Mouse (Mus musculus) MEL (cell line): ENCODE data around the gene Rbpjl. TPM values are rescaled to one million over a fixed set of nuclear protein-coding genes. Genes with fewer than 3 reads are reported as not detected.

Source experiments
- DNase-seq: peaks from one replicate; pipeline ENCODE4 v3.0.0; 2011; ENCODE audit warnings: low read depth, low spot score
- H3K27ac ChIP-seq: 2 replicates; pipeline ENCODE4 v1.5.1; 2012; ENCODE audit warnings: low read depth, mild to moderate bottlenecking, control low read depth, low read length, moderate library complexity; ENCODE audit not compliant: control insufficient read depth
- H3K27me3 ChIP-seq, 2 experiments: fragments of 150-350 bp in 1 of 2; sonication (generic) in 1 of 2; 2 replicates each; pipeline ENCODE4 v1.6.1; 2012; ENCODE audit warnings: low read length in 2 of 2, mild to moderate bottlenecking in 2 of 2, improper control_type of control experiment in 1 of 2, moderate library complexity in 1 of 2; ENCODE audit not compliant: insufficient read depth in 2 of 2, control insufficient read depth in 1 of 2
- H3K36me3 ChIP-seq, 2 experiments: 2 replicates each; pipeline ENCODE4 v1.6.1; 2012 to 2014; ENCODE audit warnings: low read length in 2 of 2, improper control_type of control experiment in 1 of 2, inconsistent platforms in 1 of 2, mild to moderate bottlenecking in 1 of 2; ENCODE audit not compliant: insufficient read depth in 2 of 2, control insufficient read depth in 1 of 2
- H3K4me1 ChIP-seq, 2 experiments: fragments of 150-350 bp in 1 of 2; sonication (generic) in 1 of 2; 2 replicates each; pipeline ENCODE4 v1.6.1; 2012; ENCODE audit warnings: low read length in 2 of 2, improper control_type of control experiment in 1 of 2, mild to moderate bottlenecking in 1 of 2; ENCODE audit not compliant: insufficient read depth in 2 of 2, control insufficient read depth in 1 of 2
- H3K4me3 ChIP-seq, 2 experiments: fragments of 150-350 bp in 1 of 2; sonication (generic) in 1 of 2; 2 replicates each; pipeline ENCODE4 v1.5.1; 2012; ENCODE audit warnings: low read depth in 2 of 2, low read length in 2 of 2, mild to moderate bottlenecking in 2 of 2, moderate library complexity in 2 of 2, control low read depth in 1 of 2, improper control_type of control experiment in 1 of 2; ENCODE audit not compliant: control insufficient read depth in 1 of 2, insufficient read depth in 1 of 2
- H3K79me2 ChIP-seq: 2 replicates; pipeline ENCODE4 v1.6.1; 2012; ENCODE audit warnings: mild to moderate bottlenecking, low read length, moderate library complexity; ENCODE audit not compliant: control insufficient read depth, poor library complexity, insufficient read depth
- H3K9ac ChIP-seq: 2 replicates; pipeline ENCODE4 v1.6.1; 2012; ENCODE audit warnings: low read depth, mild to moderate bottlenecking, control low read depth, low read length, moderate library complexity; ENCODE audit not compliant: control insufficient read depth, poor library complexity, severe bottlenecking
- H3K9me3 ChIP-seq: fragments of 150-350 bp; sonication (generic); replicated peaks from 2 replicates; pipeline ENCODE4 v1.6.1; 2012; ENCODE audit warnings: mild to moderate bottlenecking, low read length, improper control_type of control experiment, moderate library complexity; ENCODE audit not compliant: insufficient read depth
- BHLHE40 ChIP-seq: IDR thresholded peaks from 2 replicates; pipeline ENCODE4 v1.6.1; 2012; ENCODE audit warnings: low read depth, mild to moderate bottlenecking, inconsistent platforms, low read length, improper control_type of control experiment, borderline replicate concordance
- CHD1 ChIP-seq: IDR thresholded peaks from 2 replicates; pipeline ENCODE4 v1.6.1; 2012; ENCODE audit warnings: low read depth, mild to moderate bottlenecking, inconsistent platforms, low read length, improper control_type of control experiment
- CTCF ChIP-seq, 3 experiments: IDR thresholded peaks in 2 of 3; conservative IDR thresholded peaks in 1 of 3; 2 replicates each; pipeline ENCODE4 v1.5.1; 2011 to 2012; ENCODE audit warnings: low read length in 3 of 3, low read depth in 2 of 3, mild to moderate bottlenecking in 2 of 3, improper control_type of control experiment in 1 of 3, inconsistent platforms in 1 of 3, mixed read lengths in 1 of 3, moderate library complexity in 1 of 3; ENCODE audit not compliant: control insufficient read depth in 1 of 3, insufficient read depth in 1 of 3, poor library complexity in 1 of 3, severe bottlenecking in 1 of 3
- E2F4 ChIP-seq: IDR thresholded peaks from 2 replicates; pipeline ENCODE4 v1.6.1; 2011; ENCODE audit warnings: low read depth, low read length, improper control_type of control experiment, borderline replicate concordance
- ELF1 ChIP-seq: IDR thresholded peaks from 2 replicates; pipeline ENCODE4 v1.6.1; 2014; ENCODE audit warnings: low read depth, mild to moderate bottlenecking, inconsistent platforms, low read length, improper control_type of control experiment, moderate library complexity
- EP300 ChIP-seq, 2 experiments: IDR thresholded peaks; 2 replicates each; pipeline ENCODE4 v1.6.1; 2011; ENCODE audit warnings: improper control_type of control experiment in 2 of 2, low read length in 2 of 2, low read depth in 1 of 2, mild to moderate bottlenecking in 1 of 2
- ETS1 ChIP-seq: IDR thresholded peaks from 2 replicates; pipeline ENCODE4 v1.6.1; 2012; ENCODE audit warnings: low read depth, mild to moderate bottlenecking, inconsistent platforms, low read length, improper control_type of control experiment, moderate library complexity
- GATA1 ChIP-seq: IDR thresholded peaks from 2 replicates; pipeline ENCODE4 v1.6.1; 2011; ENCODE audit warnings: low read depth, low read length, improper control_type of control experiment
- HCFC1 ChIP-seq: IDR thresholded peaks from 2 replicates; pipeline ENCODE4 v1.6.1; 2012; ENCODE audit warnings: low read depth, mild to moderate bottlenecking, inconsistent platforms, low read length, improper control_type of control experiment, moderate library complexity
- JUND ChIP-seq: IDR thresholded peaks from 2 replicates; pipeline ENCODE4 v1.6.1; 2011; ENCODE audit warnings: low read depth, mild to moderate bottlenecking, improper control_type of control experiment, low read length
- KAT2A ChIP-seq: conservative IDR thresholded peaks from 2 replicates; pipeline ENCODE4 v1.6.1; 2012; ENCODE audit warnings: low read depth, low read length, improper control_type of control experiment, inconsistent platforms
- MAFK ChIP-seq: IDR thresholded peaks from 2 replicates; pipeline ENCODE4 v1.6.1; 2011; ENCODE audit warnings: low read depth, mild to moderate bottlenecking, low read length, improper control_type of control experiment, borderline replicate concordance
- MAX ChIP-seq: IDR thresholded peaks from 2 replicates; pipeline ENCODE4 v1.6.1; 2011; ENCODE audit warnings: low read length, improper control_type of control experiment
- MAZ ChIP-seq: IDR thresholded peaks from 2 replicates; pipeline ENCODE4 v1.6.1; 2012; ENCODE audit warnings: low read depth, mild to moderate bottlenecking, inconsistent platforms, low read length, improper control_type of control experiment
- MEF2A ChIP-seq: IDR thresholded peaks from 2 replicates; pipeline ENCODE4 v1.6.1; 2014; ENCODE audit warnings: low read depth, mild to moderate bottlenecking, inconsistent platforms, low read length, improper control_type of control experiment; ENCODE audit not compliant: poor library complexity, insufficient replicate concordance, severe bottlenecking; ENCODE audit errors: extremely low read depth
- MXI1 ChIP-seq: IDR thresholded peaks from 2 replicates; pipeline ENCODE4 v1.6.1; 2011; ENCODE audit warnings: mild to moderate bottlenecking, low read depth, low read length, improper control_type of control experiment
- MYB ChIP-seq: IDR thresholded peaks from 2 replicates; pipeline ENCODE4 v1.6.1; 2011; ENCODE audit warnings: mild to moderate bottlenecking, low read depth, low read length, improper control_type of control experiment
- MYC ChIP-seq: IDR thresholded peaks from 2 replicates; pipeline ENCODE4 v1.6.1; 2011; ENCODE audit warnings: low read depth, mild to moderate bottlenecking, low read length, improper control_type of control experiment, moderate library complexity
- NELFE ChIP-seq: IDR thresholded peaks from 2 replicates; pipeline ENCODE4 v1.6.1; 2011; ENCODE audit warnings: low read depth, low read length, improper control_type of control experiment
- NRF1 ChIP-seq: IDR thresholded peaks from 2 replicates; pipeline ENCODE4 v1.6.1; 2014; ENCODE audit warnings: low read depth, mild to moderate bottlenecking, inconsistent platforms, low read length, improper control_type of control experiment, moderate library complexity; ENCODE audit not compliant: poor library complexity, insufficient read depth, severe bottlenecking
- POLR2A ChIP-seq, 2 experiments: IDR thresholded peaks; 2 replicates each; pipeline ENCODE4 v1.6.1; 2011 to 2012; ENCODE audit warnings: low read length in 2 of 2, mild to moderate bottlenecking in 2 of 2, control low read depth in 1 of 2, improper control_type of control experiment in 1 of 2, low read depth in 1 of 2, moderate library complexity in 1 of 2; ENCODE audit not compliant: control insufficient read depth in 1 of 2, insufficient read depth in 1 of 2, poor library complexity in 1 of 2
- POLR2AphosphoS2 ChIP-seq: IDR thresholded peaks from 2 replicates; pipeline ENCODE4 v1.6.1; 2011; ENCODE audit warnings: low read length, improper control_type of control experiment
- POLR2AphosphoS5 ChIP-seq: IDR thresholded peaks from 2 replicates; pipeline ENCODE4 v1.6.1; 2012; ENCODE audit warnings: low read depth, borderline replicate concordance, mild to moderate bottlenecking, inconsistent platforms, low read length, moderate library complexity, mixed read lengths
- RAD21 ChIP-seq: IDR thresholded peaks from 2 replicates; pipeline ENCODE4 v1.6.1; 2011; ENCODE audit warnings: mild to moderate bottlenecking, low read depth, low read length, improper control_type of control experiment
- RCOR1 ChIP-seq: IDR thresholded peaks from 2 replicates; pipeline ENCODE4 v1.6.1; 2012; ENCODE audit warnings: low read depth, mild to moderate bottlenecking, inconsistent platforms, low read length, improper control_type of control experiment
- SIN3A ChIP-seq: IDR thresholded peaks from 2 replicates; pipeline ENCODE4 v1.6.1; 2012; ENCODE audit warnings: low read length, improper control_type of control experiment, inconsistent platforms
- SMC3 ChIP-seq: IDR thresholded peaks from 2 replicates; pipeline ENCODE4 v1.6.1; 2011; ENCODE audit warnings: low read depth, low read length, improper control_type of control experiment
- TAL1 ChIP-seq: IDR thresholded peaks from 2 replicates; pipeline ENCODE4 v1.6.1; 2012; ENCODE audit warnings: mild to moderate bottlenecking, inconsistent platforms, low read length, moderate library complexity, mixed read lengths
- TBP ChIP-seq: IDR thresholded peaks from 2 replicates; pipeline ENCODE4 v1.8.0; 2011; ENCODE audit warnings: low read depth, low read length, improper control_type of control experiment
- TCF12 ChIP-seq: IDR thresholded peaks from 2 replicates; pipeline ENCODE4 v1.6.1; 2014; ENCODE audit warnings: low read depth, mild to moderate bottlenecking, inconsistent platforms, low read length, improper control_type of control experiment, moderate library complexity
- UBTF ChIP-seq: IDR thresholded peaks from 2 replicates; pipeline ENCODE4 v1.6.1; 2012; ENCODE audit warnings: low read depth, mild to moderate bottlenecking, inconsistent platforms, low read length, improper control_type of control experiment, moderate library complexity, borderline replicate concordance; ENCODE audit not compliant: insufficient read depth
- USF2 ChIP-seq, 2 experiments: IDR thresholded peaks; 2 replicates each; pipeline ENCODE4 v1.6.1; 2011 to 2012; ENCODE audit warnings: improper control_type of control experiment in 2 of 2, low read length in 2 of 2, borderline replicate concordance in 1 of 2, inconsistent platforms in 1 of 2, low read depth in 1 of 2, mild to moderate bottlenecking in 1 of 2; ENCODE audit not compliant: insufficient read depth in 1 of 2
- ZC3H11A ChIP-seq: IDR thresholded peaks from 2 replicates; pipeline ENCODE4 v1.6.1; 2012; ENCODE audit warnings: low read depth, mild to moderate bottlenecking, inconsistent platforms, low read length, improper control_type of control experiment
- ZKSCAN1 ChIP-seq: IDR thresholded peaks from 2 replicates; pipeline ENCODE4 v1.6.1; 2012; ENCODE audit warnings: low read depth, mild to moderate bottlenecking, inconsistent platforms, low read length, improper control_type of control experiment, moderate library complexity
- ZNF384 ChIP-seq: IDR thresholded peaks from 2 replicates; pipeline ENCODE4 v1.6.1; 2012; ENCODE audit warnings: low read depth, mild to moderate bottlenecking, inconsistent platforms, low read length, improper control_type of control experiment
- polyA plus RNA-seq, 2 experiments: library from polyadenylated mRNA; stranded (reverse) in 1 of 2; unstranded in 1 of 2; fragments of >175 nt in 1 of 2; fragments of >200 nt in 1 of 2; gene quantifications; 2 replicates each; pipeline versions ENCODE4 v1.2.1 to v1.2.4; 2012; ENCODE audit warnings: low replicate concordance in 2 of 2, low read depth in 1 of 2; ENCODE audit not compliant: insufficient read length in 2 of 2, insufficient read depth in 1 of 2, missing spikeins in 1 of 2
- total RNA-seq: library from RNA; depleted of rRNA; stranded (reverse); fragments of 300-350 nt; gene quantifications from 2 replicates; pipeline ENCODE4 v1.2.3, GENCODE M21; 2012

The Rbpjl gene
- total and polyA plus RNA-seq, 3 experiments = 0.07 TPM; not detected in 2

DNA sequence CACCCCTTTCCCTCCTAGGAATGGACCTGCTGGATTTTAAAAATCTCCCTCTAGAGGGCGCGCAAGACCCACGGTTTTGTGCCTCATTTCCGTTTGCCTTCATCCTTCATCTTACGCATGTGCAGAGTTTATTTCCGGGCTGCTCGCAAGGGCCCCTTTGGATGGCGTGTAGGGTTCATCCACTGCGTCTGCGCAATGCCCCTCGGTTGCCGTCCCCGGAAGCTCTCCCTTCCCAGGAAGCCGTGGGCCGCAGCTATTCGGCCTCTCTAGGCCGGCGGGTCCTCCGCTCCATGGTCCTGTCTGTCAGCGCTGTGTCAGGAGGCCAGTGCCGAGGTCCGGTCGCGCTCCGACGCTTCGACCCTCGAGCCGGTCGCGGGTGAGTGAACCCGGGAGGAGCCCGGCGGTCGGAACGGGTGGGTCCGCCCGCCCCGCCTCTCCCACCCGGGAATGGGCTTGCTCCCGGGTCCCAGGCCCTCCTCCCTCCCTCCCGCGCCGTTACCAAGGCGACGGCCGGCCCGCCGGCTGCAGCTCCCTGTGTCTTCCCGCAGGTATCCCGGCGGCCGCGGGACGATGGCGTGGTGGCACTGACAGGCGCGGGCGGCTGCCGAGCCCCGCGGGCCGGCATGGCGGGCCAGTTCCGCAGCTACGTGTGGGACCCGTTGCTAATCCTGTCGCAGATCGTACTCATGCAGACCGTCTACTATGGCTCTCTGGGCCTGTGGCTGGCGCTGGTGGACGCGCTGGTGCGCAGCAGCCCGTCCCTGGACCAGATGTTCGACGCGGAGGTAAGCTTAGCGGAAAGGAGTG lies 58.0 kb downstream of the Rbpjl start, which contains the start of gene Gm20458:
Gene Gm20458 (plus strand): TSS at position 223 of the 807 bp plus-strand sequence.
- H3K4me1 ChIP-seq = peaks cover 6 to 8% of the 10 kb centered on the region in 2 experiments; a peak in 2 of 4 replicates
- peak within 1 kb of the TSS; percentile 70 to 100 for H3K4me3 ChIP-seq
- H3K27ac ChIP-seq = peak within 1 kb of the TSS; percentile 47
- no peaks in the 10 kb centered on the region; a peak in 1 of 4 replicates for H3K27me3 ChIP-seq
- peak within 1 kb of the TSS; percentile 85 for H3K9ac ChIP-seq
- H3K36me3 ChIP-seq = peaks cover 0 to 12% of the 10 kb centered on the region in 2 experiments; a peak in 2 of 4 replicates
- H3K79me2 ChIP-seq = peaks cover 21% of the 10 kb centered on the region
- H3K9me3 ChIP-seq = no peaks in the 10 kb centered on the region
- DNase-seq = peak; percentile 98
- TF ChIP-seq EP300 (IDR thresholded peaks at IDR 0.05; ENCODE audit: low read depth in 1 of 2, low read length in 2 of 2) (0 out of 4 replicates have a peak, but pooled peaks of 1 of the 2 experiments have one; percentile 16), ELF1 (peak; percentile 100), TBP (peak; percentile 67; the same call in 1 of the 2 replicates), MEF2A (no peak), POLR2AphosphoS5 (no peak), RAD21 (peak; percentile 73), NELFE (peak; percentile 68), KAT2A (peak; percentile 97), JUND (no peak), MAFK (no peak), USF2 (IDR thresholded peaks at IDR 0.05; ENCODE audit: borderline replicate concordance in 1 of 2, insufficient read depth in 1 of 2, low read depth in 1 of 2, low read length in 2 of 2) (no peak), GATA1 (0 out of 2 replicates have a peak, but pooled peaks have one; percentile 17), BHLHE40 (no peak), MAZ (peak; percentile 87; the same call in 1 of the 2 replicates), MAX (peak; percentile 31; the same call in 1 of the 2 replicates), E2F4 (no peak; the same call in 1 of the 2 replicates), MYB (no peak), RCOR1 (no peak), NRF1 (peak; percentile 98), POLR2A (IDR thresholded peaks at IDR 0.05; ENCODE audit: control insufficient read depth in 1 of 2, insufficient read depth in 1 of 2, low read depth in 1 of 2, low read length in 2 of 2, poor library complexity in 1 of 2) (peak; percentile 66 to 73; a peak in 2 of 4 replicates), TAL1 (no peak), TCF12 (peak; percentile 62), MYC (peak; percentile 83), ETS1 (peak; percentile 42; the same call in 1 of the 2 replicates), ZKSCAN1 (no peak), HCFC1 (peak; percentile 98), ZC3H11A (peak; percentile 37), CTCF (IDR thresholded peaks at IDR 0.05 in 2 of 3, conservative IDR thresholded peaks at IDR 0.05 in 1 of 3; ENCODE audit: control insufficient read depth in 1 of 3, insufficient read depth in 1 of 3, low read depth in 2 of 3, low read length in 3 of 3, poor library complexity in 1 of 3, severe bottlenecking in 1 of 3) (peak; percentile 59 to 88 (median 72)), ZNF384 (peak; percentile 53; the same call in 1 of the 2 replicates), SIN3A (peak; percentile 96), UBTF (no peak), SMC3 (peak; percentile 57), POLR2AphosphoS2 (peak; percentile 35; the same call in 1 of the 2 replicates), MXI1 (peak; percentile 81), CHD1 (no peak)
